Mouse (Mus musculus) neural tube, embryonic 12.5 days (tissue): ENCODE results near the gene Glmn. TPM values are rescaled to one million over a fixed set of nuclear protein-coding genes. Genes with fewer than 3 reads are reported as not detected.

ENCODE experiments used
- ATAC-seq: fragments of 200-750 bp; cut with Nextera tagmentation; 2 replicates; pipeline ENCODE4 v1.8.0; 2017; ENCODE audit warnings: low read depth, mild to moderate bottlenecking, moderate TSS enrichment, moderate library complexity; ENCODE audit not compliant: low FRiP score
- H3K27ac ChIP-seq: fragments of 300-500 bp; sonication (generic); 2 replicates; pipeline ENCODE4 v1.5.1; 2016
- H3K27me3 ChIP-seq: fragments of 300-500 bp; sonication (generic); replicated peaks from 2 replicates; pipeline ENCODE4 v1.6.1; 2016; ENCODE audit warnings: mild to moderate bottlenecking
- H3K36me3 ChIP-seq: fragments of 300-500 bp; sonication (generic); 2 replicates; pipeline ENCODE4 v1.6.1; 2016; ENCODE audit warnings: mild to moderate bottlenecking
- H3K4me1 ChIP-seq: fragments of 300-500 bp; sonication (generic); 2 replicates; pipeline ENCODE4 v1.6.1; 2016
- H3K4me2 ChIP-seq: fragments of 300-500 bp; sonication (generic); replicated peaks from 2 replicates; pipeline ENCODE4 v1.6.1; 2016; ENCODE audit warnings: mild to moderate bottlenecking
- H3K4me3 ChIP-seq: fragments of 300-500 bp; sonication (generic); 2 replicates; pipeline ENCODE4 v1.5.1; 2016
- H3K9ac ChIP-seq: fragments of 300-500 bp; sonication (generic); 2 replicates; pipeline ENCODE4 v1.6.1; 2016; ENCODE audit warnings: mild to moderate bottlenecking
- H3K9me3 ChIP-seq: fragments of 300-500 bp; sonication (generic); 2 replicates; pipeline ENCODE4 v1.6.1; 2016; ENCODE audit warnings: mild to moderate bottlenecking
- WGBS: fragments of 180-500 bp; shearing (Covaris S2); methylation state at CpG from one replicate; pipeline ENCODE4 v1.1.7; 2016; 5-methylcytosine and 5-hydroxymethylcytosine counted together
- polyA plus RNA-seq: library from polyadenylated mRNA; unstranded; fragments of >200 nt; fragmentation: Nextera tagmentation; extraction: Ambion mirVana; gene quantifications from 2 replicates; pipeline ENCODE4 v1.2.1, GENCODE M21; 2016

The Glmn gene
- polyA plus RNA-seq, 1 experiment from 2014 or later = 34.2 TPM

DNA sequence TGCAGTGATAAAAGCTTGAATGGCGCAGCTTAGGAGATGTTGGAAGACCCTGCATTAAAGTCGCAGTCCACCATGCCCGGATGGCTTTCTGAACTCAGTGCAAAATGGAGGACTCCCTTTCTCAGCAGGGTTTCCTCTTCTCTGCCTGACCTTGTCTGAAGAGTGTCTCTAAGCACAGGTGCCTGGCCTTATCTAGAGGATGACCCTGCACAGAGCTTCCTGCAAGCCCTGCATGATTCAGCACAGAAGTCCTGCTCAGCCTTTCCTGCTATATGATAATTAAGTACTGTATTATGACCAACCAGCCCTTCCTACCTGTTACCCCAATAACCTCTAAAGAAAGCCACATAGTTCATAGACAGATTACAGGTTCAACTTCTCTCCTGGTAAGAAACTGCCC is 82.2 kb downstream of the Glmn start:
- Histone ChIP-seq H3K27ac (no peak overlapping the region), H3K4me1 (no peaks in the 10 kb centered on the region)
- WGBS = 94% methylated on average over 3 of the region's 3 CpGs

GRCm38 (mm10) chr5:107513583-107513982 is 84.1 kb downstream of the Glmn start:
- H3K4me2 ChIP-seq = no peak overlapping the region
- H3K27me3 ChIP-seq = no peaks in the 10 kb centered on the region
- no peaks in the 10 kb centered on the region for H3K9me3 ChIP-seq
- H3K36me3 ChIP-seq = no peaks in the 10 kb centered on the region
- H3K4me1 ChIP-seq = no peaks in the 10 kb centered on the region
- 56% methylated on average over 7 of the region's 7 CpGs for WGBS
- H3K4me3 ChIP-seq = no peak overlapping the region
- no peak overlapping the region for H3K9ac ChIP-seq
- no peak for ATAC-seq
- no peak overlapping the region for H3K27ac ChIP-seq

More for the DNA sequence above, 82.2 kb downstream of the Glmn start:
- Histone ChIP-seq H3K9me3 (no peaks in the 10 kb centered on the region), H3K9ac (no peak overlapping the region), H3K36me3 (no peaks in the 10 kb centered on the region), H3K27me3 (no peaks in the 10 kb centered on the region), H3K4me3 (no peak overlapping the region), H3K4me2 (no peak overlapping the region)
- no peak for ATAC-seq

- no peaks in the 10 kb centered on the region for H3K4me1 ChIP-seq
- no peak overlapping the region for H3K4me2 ChIP-seq
- no peak overlapping the region for H3K9ac ChIP-seq
- H3K4me3 ChIP-seq = no peak overlapping the region
- no peak for ATAC-seq
- no peaks in the 10 kb centered on the region for H3K27me3 ChIP-seq
- no peaks in the 10 kb centered on the region for H3K9me3 ChIP-seq
- H3K27ac ChIP-seq = no peak overlapping the region
- 64% methylated on average over 2 of the region's 2 CpGs for WGBS
- peaks cover 5% of the 10 kb centered on the region; the same call in 1 of the 2 replicates for H3K36me3 ChIP-seq
These were observed 86.4 kb downstream of the Glmn start for GRCm38 (mm10) chr5:107511326-107511725.

DNA sequence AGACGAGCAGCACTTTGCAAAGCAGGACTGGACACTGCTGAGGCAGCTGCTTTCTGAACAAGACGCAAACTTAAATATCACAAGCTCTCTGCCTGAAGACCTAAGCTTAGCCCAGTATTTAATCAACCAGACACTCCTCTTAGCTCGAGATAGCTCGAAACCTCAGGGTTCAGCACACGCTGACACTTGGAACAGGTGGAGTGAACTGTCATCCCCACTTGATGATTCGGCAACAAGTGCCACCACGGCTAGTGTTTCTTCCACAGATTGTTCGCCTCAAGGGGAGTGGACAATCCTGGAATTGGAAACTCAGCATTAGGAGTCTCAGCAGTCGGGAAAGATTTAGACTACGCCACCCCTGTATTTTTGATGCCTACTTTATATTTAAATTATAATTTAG is 87.2 kb downstream of the Glmn start:
- H3K36me3 ChIP-seq = peaks cover 5% of the 10 kb centered on the region; the same call in 1 of the 2 replicates
- H3K4me1 ChIP-seq = no peaks in the 10 kb centered on the region
- H3K9ac ChIP-seq = no peak overlapping the region
- H3K4me2 ChIP-seq = no peak overlapping the region
- no peak overlapping the region for H3K4me3 ChIP-seq
- H3K27ac ChIP-seq = no peak overlapping the region
- H3K9me3 ChIP-seq = no peaks in the 10 kb centered on the region
- no peak for ATAC-seq
- no peaks in the 10 kb centered on the region for H3K27me3 ChIP-seq
- 89% methylated on average over 10 of the region's 10 CpGs for WGBS

DNA sequence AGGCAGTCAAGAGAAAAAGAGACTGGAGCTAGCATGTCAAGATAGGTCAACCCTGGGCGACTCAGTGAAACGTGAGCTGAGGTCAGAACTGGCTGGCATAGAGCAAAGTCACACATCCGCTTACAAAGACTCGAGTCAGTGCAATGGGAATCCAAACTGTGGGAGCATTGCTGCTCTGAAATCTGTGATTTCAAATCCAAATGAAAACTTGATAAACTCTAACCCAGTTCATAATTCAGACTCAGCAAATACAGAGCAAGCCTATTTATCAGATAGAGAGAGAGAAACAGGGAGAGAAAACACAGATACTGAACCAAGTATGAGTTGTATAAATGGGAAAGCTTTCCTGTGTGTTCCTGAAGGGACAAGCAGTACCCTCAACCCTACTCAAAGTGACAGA is 90.4 kb downstream of the Glmn start, which contains the start of gene Gm42669:
Gene Gm42669 (plus strand): TSS at position 301 of the 400 bp plus-strand sequence.
- H3K27ac ChIP-seq = no peak within 1 kb of the TSS
- no peak within 1 kb of the TSS for H3K4me3 ChIP-seq
- H3K4me2 ChIP-seq = no peak within 1 kb of the TSS
- H3K36me3 ChIP-seq = peaks cover 10% of the 10 kb centered on the region
- H3K27me3 ChIP-seq = no peaks in the 10 kb centered on the region
- no peak for ATAC-seq
- H3K9ac ChIP-seq = no peak within 1 kb of the TSS
- 86% methylated on average over 4 of the region's 4 CpGs for WGBS
- H3K9me3 ChIP-seq = no peaks in the 10 kb centered on the region
- H3K4me1 ChIP-seq = no peaks in the 10 kb centered on the region

DNA sequence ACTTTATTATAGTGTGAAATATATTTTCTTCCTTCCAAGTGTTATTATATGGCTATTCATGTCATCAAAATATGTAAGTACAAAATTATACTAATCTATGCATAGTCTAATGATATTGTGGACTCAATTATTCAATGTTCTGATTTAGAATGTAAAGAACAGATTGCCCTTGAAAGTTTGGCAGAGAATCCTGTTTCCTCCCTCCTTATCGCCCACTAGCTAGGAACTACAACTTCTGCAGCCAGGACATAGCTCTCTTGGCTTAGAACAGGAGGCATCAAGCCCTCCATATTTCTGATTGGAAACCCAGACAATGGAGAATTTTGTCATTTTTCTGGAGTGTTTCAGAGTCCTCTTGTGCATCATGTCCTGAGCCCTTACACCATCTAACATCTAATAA is 96.9 kb downstream of the Glmn start:
- no peak overlapping the region for H3K4me3 ChIP-seq
- H3K27me3 ChIP-seq = no peaks in the 10 kb centered on the region
- H3K9ac ChIP-seq = no peak overlapping the region
- H3K4me2 ChIP-seq = no peak overlapping the region
- WGBS = 90% methylated on average over 1 of the region's 1 CpGs
- ATAC-seq = no peak
- no peaks in the 10 kb centered on the region for H3K9me3 ChIP-seq
- H3K36me3 ChIP-seq = peaks cover 5% of the 10 kb centered on the region; the same call in 1 of the 2 replicates
- H3K4me1 ChIP-seq = 0 out of 2 replicates have a peak, but pooled peaks cover 3% of the 10 kb centered on the region
- no peak overlapping the region for H3K27ac ChIP-seq

DNA sequence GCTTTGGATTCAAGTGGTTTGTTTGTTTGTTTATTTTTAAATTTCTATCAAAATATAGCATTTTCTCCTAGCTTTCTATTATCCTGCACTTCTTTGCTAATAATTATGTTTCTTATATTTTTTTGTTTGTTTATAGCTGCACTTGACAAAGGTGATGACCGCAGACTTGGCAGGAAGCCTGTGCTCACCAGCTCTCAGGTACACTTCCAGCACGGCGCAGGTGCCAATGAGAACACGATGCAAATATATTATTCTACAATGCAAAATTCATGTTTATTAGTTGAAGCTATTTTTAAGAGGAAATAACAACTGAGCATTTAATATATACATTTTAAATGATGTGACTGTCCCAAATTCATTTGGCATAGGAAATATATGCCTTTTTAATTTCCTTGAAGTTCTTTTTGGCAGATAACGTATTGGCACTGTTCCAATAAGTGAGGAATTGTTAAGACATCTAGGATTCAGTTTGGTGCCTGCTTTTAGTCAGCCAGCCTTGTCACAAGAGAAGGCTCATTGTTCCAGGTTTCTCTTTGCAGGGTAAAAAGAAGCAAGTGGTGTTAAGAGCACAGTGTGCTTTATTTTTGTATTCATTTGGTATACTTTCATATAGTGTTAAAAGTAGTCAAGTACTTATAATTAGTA is 97.7 kb downstream of the Glmn start:
- H3K9ac ChIP-seq = no peak overlapping the region
- H3K4me3 ChIP-seq = no peak overlapping the region
- no peak for ATAC-seq
- no peak overlapping the region for H3K27ac ChIP-seq
- WGBS = 90% methylated on average over 5 of the region's 5 CpGs
- H3K36me3 ChIP-seq = peaks cover 5% of the 10 kb centered on the region; the same call in 1 of the 2 replicates
- 0 out of 2 replicates have a peak, but pooled peaks cover 3% of the 10 kb centered on the region for H3K4me1 ChIP-seq
- H3K27me3 ChIP-seq = no peaks in the 10 kb centered on the region
- no peak overlapping the region for H3K4me2 ChIP-seq
- H3K9me3 ChIP-seq = no peaks in the 10 kb centered on the region

Other genes starting within 250 kb of the Glmn start
- 1.5 TPM in 2 replicates for gene Ephx4, start 195.2 kb downstream of the Glmn start, polyA plus RNA-seq
- gene Lpcat2b, start 166.3 kb downstream of the Glmn start, polyA plus RNA-seq = not detected in 2 replicates
- 8.8 and 9.3 TPM in 2 replicates for gene Btbd8, start 159.9 kb downstream of the Glmn start, polyA plus RNA-seq
- 0.36 and 0.49 TPM in 2 replicates for gene Gm42669, start 90.3 kb downstream of the Glmn start, polyA plus RNA-seq
- gene 1700028K03Rik, start 63.2 kb downstream of the Glmn start, polyA plus RNA-seq = 0.09 and 0.13 TPM in 2 replicates
- gene Rpap2, start 515 bp downstream of the Glmn start, polyA plus RNA-seq = 19.7 and 21.9 TPM in 2 replicates
- not detected in 2 replicates for gene Gfi1, start 128.1 kb upstream of the Glmn start, polyA plus RNA-seq
- gene Ube2d2b, start 232.2 kb upstream of the Glmn start, polyA plus RNA-seq = 0.19 TPM in 2 replicates